Mouse (Mus musculus) testis, adult 2 months (tissue): ENCODE results near the gene Dock9.

Experiments used
- CTCF ChIP-seq: fragments of 200-500 bp; IDR thresholded peaks from 2 replicates; pipeline ENCODE4 v1.5.1; 2012; ENCODE audit warnings: low read depth, mild to moderate bottlenecking, inconsistent platforms, low read length, moderate library complexity; ENCODE audit not compliant: control insufficient read depth, insufficient read depth, insufficient replicate concordance
- POLR2A ChIP-seq: fragments of 200-500 bp; IDR thresholded peaks from 2 replicates; pipeline ENCODE4 v1.6.1; 2012; ENCODE audit warnings: low read depth, mild to moderate bottlenecking, inconsistent platforms, low read length, moderate library complexity; ENCODE audit not compliant: control insufficient read depth

DNA sequence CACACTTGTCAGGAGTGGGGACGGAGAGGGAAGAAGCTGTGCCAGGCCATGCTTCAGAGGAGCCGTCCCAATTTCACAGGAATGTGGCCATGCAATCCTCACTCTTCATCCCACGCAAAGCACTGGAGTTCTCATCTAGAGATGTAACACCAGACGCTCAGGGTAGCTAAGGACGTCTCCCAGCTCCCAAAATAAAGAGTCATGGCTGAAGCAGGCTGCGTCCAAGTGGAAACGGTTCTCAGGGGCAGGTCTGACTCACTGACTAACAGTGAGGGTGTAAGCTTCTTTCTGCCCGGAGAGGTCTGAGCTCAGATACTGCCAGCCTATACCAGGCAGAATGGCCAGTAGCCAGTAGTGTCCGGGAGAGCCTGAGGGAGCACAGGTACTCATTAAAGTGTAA is 201.0 kb downstream of the Dock9 start:
- TF ChIP-seq POLR2A, result no peak
- no peak for TF ChIP-seq CTCF
